Mouse (Mus musculus): ENCODE measurements around the gene Mgat4a. TPM values are rescaled to one million over a fixed set of nuclear protein-coding genes. Genes with fewer than 3 reads are reported as not detected.

Gene Mgat4a
- polyA plus RNA-seq, 1 experiment from 2014 or later, result 50.1 TPM

GRCm38 (mm10) chr1:37407228-37407627 is 133.6 kb downstream of the Mgat4a start:
- H3K9me3 ChIP-seq (ENCODE audit: control insufficient read depth, low read length), result no peaks in the 10 kb centered on the region
- no peaks in the 10 kb centered on the region for H3K27me3 ChIP-seq (replicated peaks; ENCODE audit: control insufficient read depth, insufficient read depth, low read length)
- no peak overlapping the region for H3K4me2 ChIP-seq (ENCODE audit: low read depth, low read length)
- no peak overlapping the region for H3K9ac ChIP-seq (ENCODE audit: low read depth, low read length)
- 82% methylated on average over 8 of the region's 8 CpGs for WGBS
- no peak overlapping the region for H3K4me3 ChIP-seq (ENCODE audit: low read length)
- no peaks in the 10 kb centered on the region for H3K4me1 ChIP-seq (ENCODE audit: control insufficient read depth, insufficient read depth, low read length)
- no peak for ATAC-seq
- no peaks in the 10 kb centered on the region for H3K36me3 ChIP-seq (ENCODE audit: control insufficient read depth, insufficient read depth, low read length)
- H3K27ac ChIP-seq (ENCODE audit: low read length), result no peak overlapping the region

- no peak overlapping the region for H3K4me3 ChIP-seq (ENCODE audit: low read length)
- H3K27me3 ChIP-seq (replicated peaks; ENCODE audit: control insufficient read depth, insufficient read depth, low read length), result no peaks in the 10 kb centered on the region
- H3K27ac ChIP-seq (ENCODE audit: low read length), result no peak overlapping the region
- H3K4me2 ChIP-seq (ENCODE audit: low read depth, low read length), result no peak overlapping the region
- no peaks in the 10 kb centered on the region for H3K4me1 ChIP-seq (ENCODE audit: control insufficient read depth, insufficient read depth, low read length)
- no peak overlapping the region for H3K9ac ChIP-seq (ENCODE audit: low read depth, low read length)
- ATAC-seq, result no peak
- no peaks in the 10 kb centered on the region for H3K9me3 ChIP-seq (ENCODE audit: control insufficient read depth, low read length)
- WGBS, result 92% methylated on average over 2 of the region's 2 CpGs
- no peaks in the 10 kb centered on the region for H3K36me3 ChIP-seq (ENCODE audit: control insufficient read depth, insufficient read depth, low read length)
These were observed 135.7 kb downstream of the Mgat4a start for GRCm38 (mm10) chr1:37405137-37405536.

GRCm38 (mm10) chr1:37401687-37402086 is 139.1 kb downstream of the Mgat4a start:
- H3K4me1 ChIP-seq (ENCODE audit: control insufficient read depth, insufficient read depth, low read length), result peaks cover 10% of the 10 kb centered on the region; the same call in 1 of the 2 replicates
- no peak for ATAC-seq
- H3K4me2 ChIP-seq (ENCODE audit: low read depth, low read length), result no peak overlapping the region
- no peaks in the 10 kb centered on the region for H3K36me3 ChIP-seq (ENCODE audit: control insufficient read depth, insufficient read depth, low read length)
- no peaks in the 10 kb centered on the region for H3K9me3 ChIP-seq (ENCODE audit: control insufficient read depth, low read length)
- no peak overlapping the region for H3K9ac ChIP-seq (ENCODE audit: low read depth, low read length)
- 60% methylated on average over 4 of the region's 4 CpGs for WGBS
- no peak overlapping the region for H3K27ac ChIP-seq (ENCODE audit: low read length)
- no peak overlapping the region for H3K4me3 ChIP-seq (ENCODE audit: low read length)
- H3K27me3 ChIP-seq (replicated peaks; ENCODE audit: control insufficient read depth, insufficient read depth, low read length), result no peaks in the 10 kb centered on the region

- no peak overlapping the region for H3K4me2 ChIP-seq (ENCODE audit: low read depth, low read length)
- no peak for ATAC-seq
- no peak overlapping the region for H3K9ac ChIP-seq (ENCODE audit: low read depth, low read length)
- H3K9me3 ChIP-seq (ENCODE audit: control insufficient read depth, low read length), result no peaks in the 10 kb centered on the region
- H3K36me3 ChIP-seq (ENCODE audit: control insufficient read depth, insufficient read depth, low read length), result no peaks in the 10 kb centered on the region
- no peak overlapping the region for H3K4me3 ChIP-seq (ENCODE audit: low read length)
- H3K27ac ChIP-seq (ENCODE audit: low read length), result no peak overlapping the region
- WGBS, result 64% methylated on average over 8 of the region's 8 CpGs
- H3K27me3 ChIP-seq (replicated peaks; ENCODE audit: control insufficient read depth, insufficient read depth, low read length), result no peaks in the 10 kb centered on the region
- peaks cover 10% of the 10 kb centered on the region; the same call in 1 of the 2 replicates for H3K4me1 ChIP-seq (ENCODE audit: control insufficient read depth, insufficient read depth, low read length)
These were observed 141.1 kb downstream of the Mgat4a start for GRCm38 (mm10) chr1:37399734-37400133.

- Histone ChIP-seq H3K36me3 (ENCODE audit: control insufficient read depth, insufficient read depth, low read length) (no peaks in the 10 kb centered on the region), H3K4me2 (ENCODE audit: low read depth, low read length) (no peak overlapping the region), H3K27ac (ENCODE audit: low read length) (no peak overlapping the region), H3K4me3 (ENCODE audit: low read length) (no peak overlapping the region), H3K9ac (ENCODE audit: low read depth, low read length) (no peak overlapping the region), H3K4me1 (ENCODE audit: control insufficient read depth, insufficient read depth, low read length) (peaks cover 10% of the 10 kb centered on the region; the same call in 1 of the 2 replicates), H3K9me3 (ENCODE audit: control insufficient read depth, low read length) (no peaks in the 10 kb centered on the region), H3K27me3 (replicated peaks; ENCODE audit: control insufficient read depth, insufficient read depth, low read length) (no peaks in the 10 kb centered on the region)
- peak; percentile 56; the same call in 1 of the 2 replicates for ATAC-seq
- 28% methylated on average over 3 of the region's 3 CpGs for WGBS
These were observed 141.9 kb downstream of the Mgat4a start for GRCm38 (mm10) chr1:37398961-37399360.

- WGBS, result 68% methylated on average over 1 of the region's 1 CpGs
- no peak for ATAC-seq
These were observed 144.3 kb downstream of the Mgat4a start for GRCm38 (mm10) chr1:37396481-37396880.

GRCm38 (mm10) chr1:37393174-37393573 is 147.6 kb downstream of the Mgat4a start:
- H3K9me3 ChIP-seq (ENCODE audit: control insufficient read depth, low read length), result no peaks in the 10 kb centered on the region
- H3K27me3 ChIP-seq (replicated peaks; ENCODE audit: control insufficient read depth, insufficient read depth, low read length), result no peaks in the 10 kb centered on the region
- no peak for ATAC-seq
- no peak overlapping the region for H3K27ac ChIP-seq (ENCODE audit: low read length)
- 83% methylated on average over 5 of the region's 5 CpGs for WGBS
- H3K4me1 ChIP-seq (ENCODE audit: control insufficient read depth, insufficient read depth, low read length), result peaks cover 2% of the 10 kb centered on the region; the same call in 1 of the 2 replicates
- H3K36me3 ChIP-seq (ENCODE audit: control insufficient read depth, insufficient read depth, low read length), result no peaks in the 10 kb centered on the region
- no peak overlapping the region for H3K9ac ChIP-seq (ENCODE audit: low read depth, low read length)
- no peak overlapping the region for H3K4me2 ChIP-seq (ENCODE audit: low read depth, low read length)
- H3K4me3 ChIP-seq (ENCODE audit: low read length), result no peak overlapping the region

More at GRCm38 (mm10) chr1:37396481-37396880, 144.3 kb downstream of the Mgat4a start:
- peaks cover 10% of the 10 kb centered on the region; the same call in 1 of the 2 replicates for H3K4me1 ChIP-seq (ENCODE audit: control insufficient read depth, insufficient read depth, low read length)
- H3K4me3 ChIP-seq (ENCODE audit: low read length), result no peak overlapping the region
- no peak overlapping the region for H3K4me2 ChIP-seq (ENCODE audit: low read depth, low read length)
- no peak overlapping the region for H3K27ac ChIP-seq (ENCODE audit: low read length)
- H3K9ac ChIP-seq (ENCODE audit: low read depth, low read length), result no peak overlapping the region
- no peaks in the 10 kb centered on the region for H3K9me3 ChIP-seq (ENCODE audit: control insufficient read depth, low read length)
- no peaks in the 10 kb centered on the region for H3K27me3 ChIP-seq (replicated peaks; ENCODE audit: control insufficient read depth, insufficient read depth, low read length)
- H3K36me3 ChIP-seq (ENCODE audit: control insufficient read depth, insufficient read depth, low read length), result no peaks in the 10 kb centered on the region

Other genes starting within 250 kb of the Mgat4a start
- gene Inpp4a, start 241.2 kb downstream of the Mgat4a start, polyA plus RNA-seq (2015; fragmentation: Nextera tagmentation; extraction: Ambion mirVana), result 12.1 and 12.2 TPM in 2 replicates
- 63.8 and 65.9 TPM in 2 replicates for gene Coa5, start 110.9 kb downstream of the Mgat4a start, polyA plus RNA-seq (2015; fragmentation: Nextera tagmentation; extraction: Ambion mirVana)
- 121 and 131 TPM in 2 replicates for gene Unc50, start 110.9 kb downstream of the Mgat4a start, polyA plus RNA-seq (2015; fragmentation: Nextera tagmentation; extraction: Ambion mirVana)
- 11.1 and 12.6 TPM in 2 replicates for gene 2010300C02Rik, start 179.1 kb upstream of the Mgat4a start, polyA plus RNA-seq (2015; fragmentation: Nextera tagmentation; extraction: Ambion mirVana)